Mouse (Mus musculus): ENCODE results near the gene Rap1gap. TPM values are rescaled to one million over a fixed set of nuclear protein-coding genes. Genes with fewer than 3 reads are reported as not detected.

Gene Rap1gap
- polyA plus RNA-seq, 1 experiment from 2014 or later = 26.9 TPM

DNA sequence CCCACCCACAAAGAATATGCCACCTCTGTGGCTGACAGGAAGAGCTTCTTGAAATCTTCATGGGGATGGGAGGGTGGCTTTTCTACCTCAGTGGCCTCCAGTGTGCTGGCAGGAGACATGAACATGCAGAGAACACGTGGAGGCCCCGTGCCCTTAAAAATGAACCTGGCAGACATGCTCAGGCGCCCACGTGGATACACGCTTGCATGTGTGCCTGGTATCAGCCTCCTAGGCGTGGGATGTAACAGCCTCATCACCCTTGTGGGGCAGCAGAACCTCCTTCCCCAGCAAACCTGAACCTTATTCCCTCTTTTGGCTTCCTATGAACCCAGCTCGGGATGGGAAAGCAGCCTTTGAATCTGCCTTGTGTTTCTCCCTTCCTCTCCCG is 2.4 kb downstream of the Rap1gap start:
- Histone ChIP-seq H3K4me3 (ENCODE audit: low read length) (no peak overlapping the region), H3K4me2 (ENCODE audit: low read depth, low read length) (no peak overlapping the region), H3K9me3 (ENCODE audit: control insufficient read depth, low read length) (no peaks in the 10 kb centered on the region), H3K27me3 (replicated peaks; ENCODE audit: control insufficient read depth, insufficient read depth, low read length) (peaks cover 12% of the 10 kb centered on the region), H3K27ac (ENCODE audit: low read length) (no peak overlapping the region), H3K4me1 (ENCODE audit: control insufficient read depth, insufficient read depth, low read length) (peaks cover 6% of the 10 kb centered on the region), H3K36me3 (ENCODE audit: control insufficient read depth, insufficient read depth, low read length) (no peaks in the 10 kb centered on the region), H3K9ac (ENCODE audit: low read depth, low read length) (peak overlapping the region; percentile 11; the same call in 1 of the 2 replicates)
- no peak for ATAC-seq
- 69% methylated on average over 8 of the region's 8 CpGs for WGBS

DNA sequence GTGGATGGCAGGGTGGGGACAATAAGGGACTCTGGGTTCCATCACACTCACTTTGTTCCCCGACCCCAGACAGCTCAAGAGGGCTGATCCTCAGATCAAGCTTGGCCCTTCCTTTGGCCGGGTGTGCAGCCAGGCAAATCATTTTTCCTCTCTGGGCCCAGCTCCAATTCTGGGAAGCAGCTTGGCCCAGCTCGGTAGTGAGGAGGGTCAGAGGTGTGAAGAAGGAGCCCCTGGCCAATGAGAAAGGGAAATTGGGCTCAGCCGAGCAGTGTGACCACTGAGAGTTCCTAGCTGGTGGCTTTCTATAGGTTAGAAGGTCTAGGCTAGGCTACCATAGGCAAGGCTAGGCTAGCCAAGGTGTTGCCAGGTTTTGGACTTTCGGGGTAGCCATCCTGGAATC is 3.2 kb downstream of the Rap1gap start:
- 56% methylated on average over 5 of the region's 5 CpGs for WGBS

DNA sequence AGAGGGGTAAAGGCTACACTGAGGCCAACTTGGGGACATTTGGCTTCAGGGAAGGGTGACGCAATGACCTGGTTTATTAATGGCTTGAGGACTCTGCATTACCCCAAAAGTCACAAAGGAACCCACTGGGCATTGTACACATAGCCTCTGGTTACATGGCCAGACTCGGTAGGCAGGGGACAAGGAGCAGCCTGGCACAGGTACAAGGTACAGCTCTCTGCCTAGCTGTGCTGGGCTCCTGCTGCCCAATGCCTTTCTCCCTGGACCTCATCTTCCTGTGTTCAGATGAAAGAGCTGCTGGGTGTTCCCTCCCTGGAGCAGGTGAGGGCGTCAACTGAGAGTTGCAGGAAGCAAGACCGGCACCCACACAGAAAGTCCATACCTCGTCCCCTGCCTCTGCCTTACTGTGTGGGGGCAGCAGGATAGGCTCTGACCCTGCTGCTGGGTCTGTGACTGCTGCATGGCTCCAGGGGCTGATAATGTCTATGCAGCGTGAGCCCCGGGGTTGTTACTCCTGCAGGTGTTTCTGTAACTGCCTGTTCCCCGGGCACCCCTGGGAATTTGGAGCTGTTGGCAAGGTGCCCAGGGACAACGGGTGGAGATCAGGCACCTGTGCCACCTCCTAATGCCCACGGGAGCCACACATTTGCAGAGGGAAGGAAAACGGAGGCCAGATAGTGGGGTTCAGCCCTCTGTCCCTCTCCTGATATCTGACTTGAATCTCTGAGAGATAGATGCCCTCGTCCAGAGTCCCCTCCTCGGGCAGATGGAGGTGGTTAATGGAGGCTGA is 7.4 kb downstream of the Rap1gap start:
- no peak overlapping the region for H3K4me2 ChIP-seq (ENCODE audit: low read depth, low read length)
- no peaks in the 10 kb centered on the region for H3K36me3 ChIP-seq (ENCODE audit: control insufficient read depth, insufficient read depth, low read length)
- 70% methylated on average over 13 of the region's 13 CpGs for WGBS
- H3K4me3 ChIP-seq (ENCODE audit: low read length) = no peak overlapping the region
- no peak overlapping the region for H3K9ac ChIP-seq (ENCODE audit: low read depth, low read length)
- ATAC-seq = 0 out of 2 replicates have a peak, but pooled peaks have one; percentile 31
- no peaks in the 10 kb centered on the region; the same call in 1 of the 2 replicates for H3K27me3 ChIP-seq (replicated peaks; ENCODE audit: control insufficient read depth, insufficient read depth, low read length)
- H3K9me3 ChIP-seq (ENCODE audit: control insufficient read depth, low read length) = no peaks in the 10 kb centered on the region
- H3K27ac ChIP-seq (ENCODE audit: low read length) = no peak overlapping the region
- no peaks in the 10 kb centered on the region for H3K4me1 ChIP-seq (ENCODE audit: control insufficient read depth, insufficient read depth, low read length)

More for the DNA sequence above, 3.2 kb downstream of the Rap1gap start:
- peaks cover 6% of the 10 kb centered on the region for H3K4me1 ChIP-seq (ENCODE audit: control insufficient read depth, insufficient read depth, low read length)
- ATAC-seq = no peak
- no peaks in the 10 kb centered on the region for H3K36me3 ChIP-seq (ENCODE audit: control insufficient read depth, insufficient read depth, low read length)
- H3K27ac ChIP-seq (ENCODE audit: low read length) = no peak overlapping the region
- H3K27me3 ChIP-seq (replicated peaks; ENCODE audit: control insufficient read depth, insufficient read depth, low read length) = peaks cover 12% of the 10 kb centered on the region
- no peak overlapping the region for H3K4me2 ChIP-seq (ENCODE audit: low read depth, low read length)
- no peak overlapping the region for H3K4me3 ChIP-seq (ENCODE audit: low read length)
- no peak overlapping the region for H3K9ac ChIP-seq (ENCODE audit: low read depth, low read length)
- H3K9me3 ChIP-seq (ENCODE audit: control insufficient read depth, low read length) = no peaks in the 10 kb centered on the region

DNA sequence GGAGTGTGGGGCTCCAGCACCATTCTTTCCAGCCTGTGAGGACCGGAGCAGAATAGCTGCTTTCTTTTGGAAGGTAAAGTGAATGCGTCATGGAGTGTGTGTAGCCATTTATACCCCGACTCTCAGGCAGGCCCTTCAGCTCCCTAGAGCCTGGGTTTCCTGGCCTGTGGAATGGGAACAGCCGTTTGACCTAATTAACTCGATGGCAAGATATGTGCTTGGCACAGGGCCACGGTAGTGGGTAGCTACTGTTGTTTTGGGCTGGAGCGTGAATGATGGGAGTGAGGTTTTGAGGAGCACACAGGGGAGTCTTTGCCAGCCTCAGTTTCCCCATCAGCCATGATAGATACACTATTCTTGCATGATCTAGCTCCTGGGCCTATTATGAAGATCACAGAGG is 11.0 kb downstream of the Rap1gap start:
- H3K27ac ChIP-seq (ENCODE audit: low read length) = no peak overlapping the region
- no peaks in the 10 kb centered on the region for H3K9me3 ChIP-seq (ENCODE audit: control insufficient read depth, low read length)
- no peak overlapping the region for H3K9ac ChIP-seq (ENCODE audit: low read depth, low read length)
- no peak overlapping the region for H3K4me2 ChIP-seq (ENCODE audit: low read depth, low read length)
- H3K4me1 ChIP-seq (ENCODE audit: control insufficient read depth, insufficient read depth, low read length) = no peaks in the 10 kb centered on the region
- H3K27me3 ChIP-seq (replicated peaks; ENCODE audit: control insufficient read depth, insufficient read depth, low read length) = peaks cover 9% of the 10 kb centered on the region
- H3K4me3 ChIP-seq (ENCODE audit: low read length) = no peak overlapping the region
- WGBS = 65% methylated on average over 7 of the region's 7 CpGs
- no peak for ATAC-seq
- H3K36me3 ChIP-seq (ENCODE audit: control insufficient read depth, insufficient read depth, low read length) = no peaks in the 10 kb centered on the region

DNA sequence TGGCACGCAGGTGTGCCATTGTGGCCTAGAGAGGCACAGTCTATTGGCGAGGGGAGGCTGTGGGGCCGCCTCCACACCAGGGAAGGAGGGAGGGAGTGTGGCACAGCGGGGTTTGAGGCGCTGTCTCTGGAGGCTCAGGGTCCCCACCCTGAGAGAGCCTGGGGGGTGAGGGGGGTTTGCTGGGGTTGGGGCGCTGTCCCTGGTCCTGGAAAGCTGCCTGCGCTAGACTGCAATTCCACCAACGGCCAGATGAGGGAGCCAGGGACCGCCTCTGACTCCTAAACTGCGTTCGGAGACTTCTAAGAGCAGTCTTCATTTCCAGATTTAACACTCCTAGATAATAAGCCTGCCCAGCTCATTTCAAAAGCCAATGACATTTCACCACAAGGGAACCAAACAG is 11.5 kb downstream of the Rap1gap start:
- peaks cover 14% of the 10 kb centered on the region for H3K27me3 ChIP-seq (replicated peaks; ENCODE audit: control insufficient read depth, insufficient read depth, low read length)
- H3K9ac ChIP-seq (ENCODE audit: low read depth, low read length) = no peak overlapping the region
- no peak overlapping the region for H3K4me2 ChIP-seq (ENCODE audit: low read depth, low read length)
- peak; percentile 38 for ATAC-seq
- 10% methylated on average over 9 of the region's 11 CpGs for WGBS
- no peaks in the 10 kb centered on the region; the same call in 1 of the 2 replicates for H3K4me1 ChIP-seq (ENCODE audit: control insufficient read depth, insufficient read depth, low read length)
- H3K36me3 ChIP-seq (ENCODE audit: control insufficient read depth, insufficient read depth, low read length) = no peaks in the 10 kb centered on the region
- H3K9me3 ChIP-seq (ENCODE audit: control insufficient read depth, low read length) = no peaks in the 10 kb centered on the region
- H3K27ac ChIP-seq (ENCODE audit: low read length) = no peak overlapping the region
- H3K4me3 ChIP-seq (ENCODE audit: low read length) = no peak overlapping the region

DNA sequence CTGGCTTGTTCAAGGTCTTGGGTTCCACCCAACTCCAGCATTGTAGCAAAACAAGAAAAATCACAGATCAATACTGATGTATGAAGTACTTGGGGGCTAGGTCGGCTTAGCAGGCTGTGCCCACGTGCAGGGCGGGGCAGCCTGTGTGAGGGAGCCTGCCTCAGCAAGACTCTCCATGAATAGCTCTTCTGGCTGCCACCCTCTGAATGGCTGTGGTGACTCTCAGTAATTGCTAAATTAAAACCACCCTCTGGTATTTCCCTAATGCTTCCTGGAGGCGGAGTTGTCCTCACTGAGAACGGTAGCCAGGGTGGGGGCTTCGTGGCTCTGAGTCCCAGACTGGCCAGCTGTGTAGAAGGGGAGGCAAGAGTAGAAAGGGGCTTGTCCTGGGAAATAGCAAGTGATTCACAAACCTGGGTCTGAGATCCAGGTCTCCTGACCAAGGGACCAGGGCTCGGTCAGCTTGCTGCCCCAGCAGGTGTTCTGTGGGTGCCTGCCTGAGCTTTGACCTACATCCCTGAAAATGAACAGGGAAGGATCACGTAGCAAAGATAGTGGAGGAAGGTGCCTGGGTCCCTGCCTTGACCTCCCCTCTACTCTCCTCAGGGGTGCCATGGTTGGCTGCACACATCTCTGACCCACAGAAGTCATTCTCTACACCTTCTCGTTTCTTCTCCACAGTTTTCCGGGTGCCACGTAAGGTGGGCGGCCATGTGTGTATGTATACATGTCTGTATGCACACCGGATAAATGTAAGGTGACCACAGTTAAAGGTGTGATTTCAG is 12.4 kb downstream of the Rap1gap start:
- Histone ChIP-seq H3K4me3 (ENCODE audit: low read length) (no peak overlapping the region), H3K4me2 (ENCODE audit: low read depth, low read length) (no peak overlapping the region), H3K9me3 (ENCODE audit: control insufficient read depth, low read length) (no peaks in the 10 kb centered on the region), H3K27ac (ENCODE audit: low read length) (no peak overlapping the region), H3K4me1 (ENCODE audit: control insufficient read depth, insufficient read depth, low read length) (peaks cover 6% of the 10 kb centered on the region), H3K27me3 (replicated peaks; ENCODE audit: control insufficient read depth, insufficient read depth, low read length) (peaks cover 22% of the 10 kb centered on the region), H3K36me3 (ENCODE audit: control insufficient read depth, insufficient read depth, low read length) (no peaks in the 10 kb centered on the region), H3K9ac (ENCODE audit: low read depth, low read length) (no peak overlapping the region)
- ATAC-seq = no peak
- 70% methylated on average over 13 of the region's 13 CpGs for WGBS

DNA sequence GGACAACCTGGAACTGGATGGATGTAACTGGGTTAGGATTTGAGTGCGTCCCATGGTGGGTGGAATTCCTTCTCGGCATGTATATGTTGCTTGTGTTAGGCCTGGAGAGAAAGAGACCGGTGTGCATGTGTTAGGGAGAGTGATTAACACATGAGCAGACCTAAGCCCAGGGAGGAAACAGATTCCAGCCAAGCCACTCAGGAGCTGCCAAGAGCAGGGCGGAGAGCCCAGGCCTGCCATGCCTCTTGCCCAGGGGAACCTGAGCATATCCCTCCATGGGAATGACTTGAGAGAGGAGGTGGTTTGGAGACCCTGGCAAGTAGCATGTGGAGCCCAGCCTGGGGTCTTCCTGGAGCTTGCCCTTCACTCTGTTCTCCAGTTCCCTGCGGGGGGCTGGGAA is 13.4 kb downstream of the Rap1gap start:
- H3K4me2 ChIP-seq (ENCODE audit: low read depth, low read length) = no peak overlapping the region
- H3K9ac ChIP-seq (ENCODE audit: low read depth, low read length) = no peak overlapping the region
- no peak for ATAC-seq
- H3K4me3 ChIP-seq (ENCODE audit: low read length) = no peak overlapping the region
- WGBS = 79% methylated on average over 5 of the region's 5 CpGs
- no peaks in the 10 kb centered on the region for H3K9me3 ChIP-seq (ENCODE audit: control insufficient read depth, low read length)
- H3K27me3 ChIP-seq (replicated peaks; ENCODE audit: control insufficient read depth, insufficient read depth, low read length) = peaks cover 32% of the 10 kb centered on the region
- no peaks in the 10 kb centered on the region for H3K36me3 ChIP-seq (ENCODE audit: control insufficient read depth, insufficient read depth, low read length)
- peaks cover 6% of the 10 kb centered on the region for H3K4me1 ChIP-seq (ENCODE audit: control insufficient read depth, insufficient read depth, low read length)
- H3K27ac ChIP-seq (ENCODE audit: low read length) = no peak overlapping the region

DNA sequence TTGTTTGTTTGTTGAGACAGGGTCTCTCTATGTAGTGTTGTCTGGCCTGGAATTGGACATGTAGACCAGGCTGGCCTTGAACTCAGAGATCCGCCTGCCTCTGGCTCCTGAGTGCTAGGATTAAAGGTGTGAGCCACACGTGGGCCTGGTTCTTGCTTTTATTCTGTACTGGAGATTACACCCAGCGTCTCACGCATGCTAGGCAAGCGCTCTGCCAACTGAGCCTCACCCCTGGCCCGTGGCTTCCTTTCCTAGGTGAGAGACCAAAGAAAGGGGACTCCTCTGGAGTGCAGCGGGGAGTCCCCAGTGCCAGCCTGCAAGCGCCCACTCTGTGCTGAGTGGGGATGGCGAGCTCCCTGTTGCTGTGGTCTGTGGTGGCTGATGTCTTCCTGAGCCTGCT is 14.0 kb downstream of the Rap1gap start:
- Histone ChIP-seq H3K36me3 (ENCODE audit: control insufficient read depth, insufficient read depth, low read length) (no peaks in the 10 kb centered on the region), H3K4me3 (ENCODE audit: low read length) (no peak overlapping the region), H3K27ac (ENCODE audit: low read length) (no peak overlapping the region), H3K27me3 (replicated peaks; ENCODE audit: control insufficient read depth, insufficient read depth, low read length) (peaks cover 33% of the 10 kb centered on the region), H3K4me2 (ENCODE audit: low read depth, low read length) (no peak overlapping the region), H3K4me1 (ENCODE audit: control insufficient read depth, insufficient read depth, low read length) (peaks cover 6% of the 10 kb centered on the region), H3K9ac (ENCODE audit: low read depth, low read length) (no peak overlapping the region), H3K9me3 (ENCODE audit: control insufficient read depth, low read length) (no peaks in the 10 kb centered on the region)
- WGBS = 77% methylated on average over 9 of the region's 9 CpGs
- ATAC-seq = no peak

DNA sequence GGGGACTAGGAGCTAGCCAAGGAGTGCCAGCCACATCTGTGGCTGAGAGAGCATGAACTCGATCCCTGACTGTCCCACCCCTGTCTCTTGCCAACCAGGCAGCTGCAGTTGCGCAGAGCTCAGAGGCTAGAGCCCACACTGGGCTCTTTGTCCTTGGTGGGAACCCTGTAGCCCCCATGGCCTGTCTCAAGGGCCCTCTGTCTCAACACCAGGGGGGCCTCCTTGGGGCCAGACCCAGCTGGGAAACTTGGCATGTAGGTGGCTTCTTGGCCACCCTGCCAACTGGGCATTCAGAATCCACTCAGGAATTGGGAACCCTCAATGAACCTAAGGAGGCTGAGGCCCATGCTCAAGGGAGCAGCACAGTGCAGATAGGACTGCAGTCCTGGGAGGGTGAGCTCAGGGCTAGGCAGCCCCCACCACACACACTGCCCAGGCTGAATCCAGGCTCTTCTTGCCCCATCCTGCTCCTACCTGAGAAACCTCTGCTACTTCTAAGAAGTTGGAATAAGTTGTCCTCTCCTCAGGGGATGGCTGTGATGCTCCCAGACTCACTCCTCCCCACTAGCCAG is 15.5 kb downstream of the Rap1gap start:
- Histone ChIP-seq H3K9me3 (ENCODE audit: control insufficient read depth, low read length) (no peaks in the 10 kb centered on the region), H3K36me3 (ENCODE audit: control insufficient read depth, insufficient read depth, low read length) (no peaks in the 10 kb centered on the region), H3K4me3 (ENCODE audit: low read length) (no peak overlapping the region), H3K27me3 (replicated peaks; ENCODE audit: control insufficient read depth, insufficient read depth, low read length) (peaks cover 36% of the 10 kb centered on the region), H3K4me2 (ENCODE audit: low read depth, low read length) (no peak overlapping the region), H3K4me1 (ENCODE audit: control insufficient read depth, insufficient read depth, low read length) (peaks cover 6% of the 10 kb centered on the region), H3K27ac (ENCODE audit: low read length) (no peak overlapping the region), H3K9ac (ENCODE audit: low read depth, low read length) (no peak overlapping the region)
- 82% methylated on average over 2 of the region's 2 CpGs for WGBS
- ATAC-seq = no peak
